Mouse (Mus musculus) forelimb bud, embryonic 11.5 days (tissue): ENCODE measurements around the gene Asic4.

ENCODE experiments used
- DNase-seq: peaks from one replicate; pipeline ENCODE4 v3.0.0-alpha.2; 2012; ENCODE audit warnings: low read depth, low spot score

The Asic4 gene

GRCm38 (mm10) chr1:75502945-75503650 lies 52.9 kb downstream of the Asic4 start:
- no peak for DNase-seq

- DNase-seq: no peak
Observed at GRCm38 (mm10) chr1:75503651-75503980, 53.4 kb downstream of the Asic4 start.

- no peak for DNase-seq
Observed at GRCm38 (mm10) chr1:75504256-75505045, 54.2 kb downstream of the Asic4 start.

GRCm38 (mm10) chr1:75505159-75505955 lies 55.1 kb downstream of the Asic4 start:
- DNase-seq: peak; percentile 51

GRCm38 (mm10) chr1:75505956-75506831 lies 56.0 kb downstream of the Asic4 start, which contains the start of gene Obsl1:
Gene Obsl1, minus strand, starts transcription at chr1:75506452.
- DNase-seq: peak; percentile 86

GRCm38 (mm10) chr1:75507006-75507405 lies 56.8 kb downstream of the Asic4 start, which contains the start of gene Inha:
Gene Inha, plus strand, starts transcription at chr1:75507077.
- DNase-seq: no peak

GRCm38 (mm10) chr1:75509586-75509985 lies 59.4 kb downstream of the Asic4 start:
- DNase-seq: no peak

GRCm38 (mm10) chr1:75510154-75510553 lies 59.9 kb downstream of the Asic4 start:
- DNase-seq: no peak

GRCm38 (mm10) chr1:75511437-75512210 lies 61.4 kb downstream of the Asic4 start:
- DNase-seq: peak; percentile 46

GRCm38 (mm10) chr1:75512550-75512949 lies 62.3 kb downstream of the Asic4 start:
- DNase-seq: no peak

- no peak for DNase-seq
Observed at GRCm38 (mm10) chr1:75516703-75517380, 66.6 kb downstream of the Asic4 start.

GRCm38 (mm10) chr1:75517984-75518383 lies 67.7 kb downstream of the Asic4 start:
- DNase-seq: peak; percentile 16

- DNase-seq: no peak
Observed at GRCm38 (mm10) chr1:75518427-75518826, 68.2 kb downstream of the Asic4 start.

- DNase-seq: no peak
Observed at GRCm38 (mm10) chr1:75519576-75519975, 69.3 kb downstream of the Asic4 start.

GRCm38 (mm10) chr1:75521321-75522031 lies 71.2 kb downstream of the Asic4 start, which contains the start of gene Stk11ip:
Gene Stk11ip, plus strand, starts transcription at chr1:75521529.
- DNase-seq: peak; percentile 94
